Mouse (Mus musculus) embryonic fibroblast, embryonic 13.5 days (primary cell): Measurements from ENCODE around the gene Tjp2.

Source experiments
- CTCF ChIP-seq: IDR thresholded peaks from 2 replicates; pipeline ENCODE4 v1.5.1; 2011; ENCODE audit warnings: mild to moderate bottlenecking, control low read depth, low read length, moderate library complexity, borderline replicate concordance; ENCODE audit not compliant: insufficient read depth
- POLR2A ChIP-seq: IDR thresholded peaks from 2 replicates; pipeline ENCODE4 v1.6.1; 2011; ENCODE audit warnings: low read depth, mild to moderate bottlenecking, control low read depth, low read length, moderate library complexity

GRCm38 (mm10) chr19:24173020-24173419 is 51.8 kb downstream of the Tjp2 start:
- TF ChIP-seq CTCF, result no peak
- no peak for TF ChIP-seq POLR2A
